Mouse (Mus musculus): Measurements from ENCODE around the gene Plcb4.

Plcb4 gene

DNA sequence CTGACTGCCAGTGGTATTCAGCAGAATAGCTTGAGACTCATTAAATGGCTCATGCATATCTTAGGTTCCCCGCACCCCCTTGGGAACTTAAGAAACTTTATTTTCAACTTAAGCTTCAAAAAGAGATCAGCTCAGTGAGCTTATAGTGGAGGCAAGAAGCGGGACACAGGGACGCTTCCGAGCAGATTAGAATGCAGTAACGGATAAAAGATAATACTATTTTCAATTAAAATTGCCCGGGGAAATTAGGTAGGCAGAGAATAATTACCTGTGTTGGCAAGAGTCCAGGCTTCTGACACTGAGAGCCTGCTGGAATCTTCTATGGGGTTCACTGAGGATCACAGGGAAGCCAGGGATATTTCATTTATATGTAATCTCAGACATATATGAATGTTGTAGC lies 141.6 kb downstream of the Plcb4 start:
- ATAC-seq (ENCODE audit: insufficient number of reproducible peaks, low FRiP score, low TSS enrichment) = no peak

GRCm38 (mm10) chr2:135802878-135803450 lies 144.2 kb downstream of the Plcb4 start:
- peak; percentile 76 for ATAC-seq (ENCODE audit: insufficient number of reproducible peaks, low FRiP score, low TSS enrichment)

- ATAC-seq (ENCODE audit: insufficient number of reproducible peaks, low FRiP score, low TSS enrichment) = 0 out of 2 replicates have a peak, but pooled peaks have one; percentile 53
These were observed 147.2 kb downstream of the Plcb4 start for GRCm38 (mm10) chr2:135805748-135806685.

DNA sequence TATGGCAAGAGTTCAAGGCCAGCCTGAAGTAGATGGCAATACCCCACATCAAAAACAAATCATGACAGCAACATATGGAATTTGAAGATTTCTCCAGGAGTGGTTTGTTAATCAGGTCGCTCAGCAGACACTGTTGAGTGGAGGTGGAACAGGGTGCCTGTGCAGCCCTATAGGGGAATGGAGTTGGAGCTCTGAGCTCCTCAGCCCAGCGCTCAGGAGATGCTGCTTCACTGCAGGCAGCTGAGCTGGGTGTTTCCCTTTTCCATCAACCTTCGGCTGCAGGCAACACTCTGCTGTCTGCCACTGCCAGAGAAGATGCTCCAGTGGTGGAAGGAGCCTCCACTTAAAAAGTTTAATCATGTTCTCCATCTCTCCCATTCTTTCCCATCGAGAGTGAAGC lies 149.5 kb downstream of the Plcb4 start:
- ATAC-seq (ENCODE audit: insufficient number of reproducible peaks, low FRiP score, low TSS enrichment) = no peak

DNA sequence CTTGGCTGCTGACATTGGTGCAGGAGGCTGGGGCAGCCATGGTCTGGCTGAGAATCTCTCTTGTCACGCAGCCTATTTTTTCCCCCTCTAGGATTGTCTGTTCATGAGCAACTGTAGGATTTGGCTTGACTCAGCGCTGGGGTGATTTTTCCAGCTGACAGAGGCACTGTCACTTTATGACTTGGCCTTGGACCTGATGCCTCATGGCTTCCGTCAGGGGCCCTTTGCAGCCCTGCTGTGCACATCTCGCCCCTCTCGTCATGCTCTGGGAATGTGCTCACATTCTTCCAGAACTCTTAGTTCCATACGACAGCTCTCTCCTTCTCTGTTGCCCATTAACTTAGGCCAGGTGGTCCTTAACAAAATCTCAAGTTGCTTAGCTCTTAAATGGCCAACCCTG lies 152.0 kb downstream of the Plcb4 start:
- no peak for ATAC-seq (ENCODE audit: insufficient number of reproducible peaks, low FRiP score, low TSS enrichment)

DNA sequence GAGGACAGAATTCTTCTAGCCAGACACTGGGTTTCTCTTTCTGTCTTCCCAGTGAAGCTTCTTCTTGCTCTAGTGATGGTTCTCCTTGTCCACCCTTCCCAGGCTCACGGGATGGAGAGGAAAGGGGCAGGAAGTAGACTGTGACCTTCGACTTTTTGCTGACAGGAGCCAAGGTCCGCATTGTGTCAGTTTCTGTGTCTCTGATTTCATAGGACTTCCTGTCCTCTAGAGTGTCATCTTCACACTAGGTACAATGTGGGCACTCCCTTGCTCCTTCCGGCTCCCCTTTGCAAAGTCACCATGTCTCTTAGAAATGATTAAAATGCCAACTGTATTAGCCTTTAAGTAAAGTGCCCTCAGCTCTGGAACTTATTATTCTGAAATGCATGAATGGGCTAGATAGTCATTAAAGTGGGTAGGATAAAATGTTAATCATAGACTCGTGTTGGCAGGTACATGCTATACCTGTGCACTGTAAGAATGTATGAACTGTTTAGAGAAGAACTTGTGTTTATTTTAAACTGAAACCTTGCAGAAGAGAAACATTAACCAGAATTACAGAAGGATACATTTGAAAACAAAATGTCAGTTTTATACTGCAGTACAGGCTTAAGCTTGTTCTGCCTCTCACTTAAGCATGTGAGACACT lies 152.8 kb downstream of the Plcb4 start:
- no peak for ATAC-seq (ENCODE audit: insufficient number of reproducible peaks, low FRiP score, low TSS enrichment)

GRCm38 (mm10) chr2:135812701-135813246 lies 154.0 kb downstream of the Plcb4 start:
- no peak for ATAC-seq (ENCODE audit: insufficient number of reproducible peaks, low FRiP score, low TSS enrichment)

- no peak for ATAC-seq (ENCODE audit: insufficient number of reproducible peaks, low FRiP score, low TSS enrichment)
These were observed 161.9 kb downstream of the Plcb4 start for GRCm38 (mm10) chr2:135820691-135821090.

DNA sequence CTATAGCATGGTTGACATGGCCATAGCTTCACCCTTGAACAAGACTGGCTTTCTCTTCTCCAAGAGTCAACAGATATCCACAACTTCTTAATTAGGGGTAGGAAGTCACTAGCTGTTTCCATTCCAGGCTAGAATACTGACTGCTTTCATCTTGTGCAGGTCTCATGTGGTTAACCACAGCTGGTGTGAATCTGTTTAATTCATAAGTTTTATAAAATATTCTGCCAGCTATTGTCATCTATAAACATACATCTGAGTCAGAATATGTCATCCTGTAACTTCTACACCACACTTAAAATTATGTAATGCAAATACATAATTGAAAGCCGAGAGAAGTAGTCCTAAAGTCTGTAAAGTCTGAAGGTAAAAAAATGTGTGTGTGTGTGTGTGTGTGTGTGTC lies 164.9 kb downstream of the Plcb4 start:
- no peak for ATAC-seq (ENCODE audit: insufficient number of reproducible peaks, low FRiP score, low TSS enrichment)

DNA sequence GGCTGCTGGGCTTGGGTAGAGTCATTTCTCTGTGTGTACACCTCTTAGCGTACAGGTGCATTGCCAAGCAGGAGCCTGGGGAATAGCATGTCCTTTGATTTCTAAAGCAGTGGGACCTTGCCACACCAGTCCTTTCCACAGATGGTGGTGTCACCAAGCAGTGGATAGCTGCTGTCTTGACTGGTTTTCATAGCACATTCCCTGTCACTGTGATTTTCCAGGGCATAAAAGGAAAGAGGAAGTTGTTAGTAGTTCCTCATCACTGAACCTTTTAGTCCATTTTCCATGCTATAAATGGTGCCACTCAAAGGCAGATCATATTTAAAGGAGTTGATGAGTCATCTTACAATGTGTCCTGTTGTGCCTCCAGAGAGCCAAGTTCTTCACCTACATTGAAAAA lies 165.9 kb downstream of the Plcb4 start:
- 0 out of 2 replicates have a peak, but pooled peaks have one; percentile 31 for ATAC-seq (ENCODE audit: insufficient number of reproducible peaks, low FRiP score, low TSS enrichment)

- 0 out of 2 replicates have a peak, but pooled peaks have one; percentile 16 for ATAC-seq (ENCODE audit: insufficient number of reproducible peaks, low FRiP score, low TSS enrichment)
These were observed 166.8 kb downstream of the Plcb4 start for GRCm38 (mm10) chr2:135825645-135826044.

DNA sequence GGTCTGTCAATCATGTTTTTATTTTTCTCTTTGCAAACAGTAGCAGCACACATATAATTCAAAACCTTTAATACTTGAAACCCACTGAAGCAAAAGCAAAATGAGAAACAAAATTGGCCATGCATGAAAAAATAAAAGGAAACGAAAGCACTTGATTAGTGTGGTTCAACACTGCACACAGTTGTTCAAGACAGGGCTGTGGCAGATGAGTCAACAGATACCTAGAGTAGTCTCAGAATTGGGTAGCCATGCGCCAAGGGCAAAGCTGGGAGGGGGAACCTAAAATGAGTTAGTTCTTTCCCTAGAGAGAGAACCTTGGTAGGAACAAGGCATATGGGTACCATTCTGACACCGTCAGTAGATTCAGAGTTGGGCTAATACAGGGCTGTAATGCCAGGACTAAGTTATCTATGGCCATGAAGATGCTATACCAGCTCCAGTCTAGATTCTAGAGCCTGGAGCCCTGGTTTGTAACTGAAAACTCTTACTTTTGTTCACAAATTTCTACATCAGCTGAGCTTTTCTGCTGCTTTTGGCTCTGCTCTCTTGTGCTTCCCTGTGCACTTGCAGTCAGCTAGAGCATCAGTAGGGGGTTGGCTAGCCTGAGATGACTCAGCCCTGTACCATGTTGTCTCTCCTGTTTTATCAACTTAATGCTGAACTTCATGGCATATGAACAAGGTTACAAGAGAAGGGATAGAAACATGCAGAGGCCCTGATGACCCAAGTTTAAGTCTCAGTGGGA lies 168.0 kb downstream of the Plcb4 start:
- 0 out of 2 replicates have a peak, but pooled peaks have one; percentile 29 for ATAC-seq (ENCODE audit: insufficient number of reproducible peaks, low FRiP score, low TSS enrichment)

GRCm38 (mm10) chr2:135828446-135828845 lies 169.6 kb downstream of the Plcb4 start:
- ATAC-seq (ENCODE audit: insufficient number of reproducible peaks, low FRiP score, low TSS enrichment) = no peak

GRCm38 (mm10) chr2:135833743-135834142 lies 174.9 kb downstream of the Plcb4 start:
- no peak for ATAC-seq (ENCODE audit: insufficient number of reproducible peaks, low FRiP score, low TSS enrichment)

DNA sequence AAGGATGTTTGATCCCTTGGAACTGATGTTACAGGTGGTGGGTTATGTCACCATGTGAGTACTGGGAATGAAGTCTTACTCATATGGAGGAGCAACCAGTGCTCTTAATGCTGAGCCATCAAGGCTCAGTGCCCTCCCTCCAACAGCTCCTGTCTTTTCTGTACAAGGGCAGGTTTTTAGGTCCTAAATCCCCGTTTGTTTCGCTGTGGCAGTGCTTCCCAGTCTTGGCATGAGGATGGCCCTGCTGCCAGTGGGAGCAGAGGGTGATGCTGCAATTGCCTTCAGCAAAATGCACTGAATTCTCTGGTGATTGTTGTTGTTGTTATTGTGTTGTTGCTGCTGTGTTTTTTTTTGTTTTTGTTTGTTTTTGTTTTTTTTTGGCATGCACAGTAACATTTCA lies 175.6 kb downstream of the Plcb4 start:
- no peak for ATAC-seq (ENCODE audit: insufficient number of reproducible peaks, low FRiP score, low TSS enrichment)

- no peak for ATAC-seq (ENCODE audit: insufficient number of reproducible peaks, low FRiP score, low TSS enrichment)
These were observed 177.1 kb downstream of the Plcb4 start for GRCm38 (mm10) chr2:135835911-135836310.

- peak; percentile 88 for ATAC-seq (ENCODE audit: insufficient number of reproducible peaks, low FRiP score, low TSS enrichment)
These were observed 177.6 kb downstream of the Plcb4 start for GRCm38 (mm10) chr2:135836426-135836825.

GRCm38 (mm10) chr2:135837730-135838129 lies 178.9 kb downstream of the Plcb4 start:
- ATAC-seq (ENCODE audit: insufficient number of reproducible peaks, low FRiP score, low TSS enrichment) = no peak

GRCm38 (mm10) chr2:135838135-135838534 lies 179.3 kb downstream of the Plcb4 start:
- no peak for ATAC-seq (ENCODE audit: insufficient number of reproducible peaks, low FRiP score, low TSS enrichment)

DNA sequence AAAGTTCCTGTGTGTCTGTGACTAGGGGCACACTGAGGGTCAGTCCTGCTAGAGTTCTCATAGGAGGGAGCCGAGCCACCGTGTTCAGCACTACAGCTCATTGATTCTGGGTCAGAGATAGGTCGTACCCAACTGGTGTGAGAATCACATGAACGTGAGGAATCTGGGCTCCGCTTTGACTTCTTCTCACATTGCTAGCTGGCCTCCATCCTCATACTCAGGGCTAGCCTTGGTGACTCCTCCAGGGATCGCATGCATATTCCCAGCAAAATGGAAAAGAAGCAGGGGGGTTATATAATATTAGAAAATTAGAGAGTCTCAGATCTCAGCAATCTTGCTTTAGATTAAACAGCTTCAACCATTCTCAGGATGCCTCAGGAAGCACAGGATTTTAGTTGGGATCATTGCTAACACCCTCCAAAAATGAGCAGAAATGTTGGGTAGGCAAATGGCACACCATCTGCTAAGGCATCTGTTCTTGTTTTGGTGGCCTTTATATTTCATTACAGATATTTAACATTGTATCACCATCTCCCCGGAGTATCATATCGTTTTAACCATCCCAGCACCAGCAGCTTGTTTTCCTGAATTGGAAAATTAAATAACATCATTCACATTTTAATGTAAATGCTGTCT lies 180.0 kb downstream of the Plcb4 start:
- ATAC-seq (ENCODE audit: insufficient number of reproducible peaks, low FRiP score, low TSS enrichment) = peak; percentile 64
